Mouse (Mus musculus) spleen, postnatal 36 days (tissue): ENCODE measurements around the gene Sox5.

ENCODE experiments used
- DNase-seq, 2 experiments: peaks; one replicate each; pipeline ENCODE4 v3.0.0; 2022; ENCODE audit warnings: low spot score in 2 of 2, mixed read lengths in 1 of 2

Sox5 gene

GRCm38 (mm10) chr6:144042936-144043335 lies 738.8 kb downstream of the Sox5 start:
- DNase-seq: no peak

- no peak for DNase-seq
Observed at GRCm38 (mm10) chr6:144041941-144042340, 739.8 kb downstream of the Sox5 start.

GRCm38 (mm10) chr6:144041188-144041587 lies 740.6 kb downstream of the Sox5 start:
- DNase-seq: no peak

GRCm38 (mm10) chr6:144040349-144040748 lies 741.4 kb downstream of the Sox5 start:
- no peak for DNase-seq

GRCm38 (mm10) chr6:144039221-144039620 lies 742.6 kb downstream of the Sox5 start:
- DNase-seq: no peak

- DNase-seq: no peak
Observed at GRCm38 (mm10) chr6:144033191-144033590, 748.6 kb downstream of the Sox5 start.

GRCm38 (mm10) chr6:144016929-144017328 lies 764.8 kb downstream of the Sox5 start:
- DNase-seq: no peak

- DNase-seq: no peak
Observed at GRCm38 (mm10) chr6:144011880-144012524, 769.8 kb downstream of the Sox5 start.

GRCm38 (mm10) chr6:144010995-144011394 lies 770.8 kb downstream of the Sox5 start:
- DNase-seq: no peak

GRCm38 (mm10) chr6:144010285-144010684 lies 771.5 kb downstream of the Sox5 start:
- DNase-seq: no peak

GRCm38 (mm10) chr6:144005132-144005531 lies 776.6 kb downstream of the Sox5 start:
- no peak for DNase-seq

- DNase-seq: no peak
Observed at GRCm38 (mm10) chr6:143998201-143998600, 783.6 kb downstream of the Sox5 start.

GRCm38 (mm10) chr6:143997616-143998015 lies 784.2 kb downstream of the Sox5 start:
- no peak for DNase-seq

GRCm38 (mm10) chr6:143995046-143995445 lies 786.7 kb downstream of the Sox5 start:
- DNase-seq: no peak

- no peak for DNase-seq
Observed at GRCm38 (mm10) chr6:143987548-143987947, 794.2 kb downstream of the Sox5 start.

- no peak for DNase-seq
Observed at GRCm38 (mm10) chr6:143980131-143980530, 801.6 kb downstream of the Sox5 start.

- no peak for DNase-seq
Observed at GRCm38 (mm10) chr6:143967724-143968400, 813.9 kb downstream of the Sox5 start.

GRCm38 (mm10) chr6:143960487-143960886 lies 821.3 kb downstream of the Sox5 start:
- no peak for DNase-seq

GRCm38 (mm10) chr6:143960081-143960480 lies 821.7 kb downstream of the Sox5 start:
- no peak for DNase-seq

- DNase-seq: no peak
Observed at GRCm38 (mm10) chr6:143958372-143958771, 823.4 kb downstream of the Sox5 start.

GRCm38 (mm10) chr6:143957063-143957462 lies 824.7 kb downstream of the Sox5 start:
- no peak for DNase-seq

GRCm38 (mm10) chr6:143948553-143949308 lies 833.0 kb downstream of the Sox5 start:
- no peak for DNase-seq

- no peak for DNase-seq
Observed at GRCm38 (mm10) chr6:143948071-143948470, 833.7 kb downstream of the Sox5 start.
